Mouse (Mus musculus) C2C12 (cell line): ENCODE results near the gene Ly6g6f. TPM values are rescaled to one million over a fixed set of nuclear protein-coding genes. Genes with fewer than 3 reads are reported as not detected.
"Not testable (repeated sequence)": the region's sequence is repeated elsewhere in the genome, so short reads cannot be mapped to it uniquely, and the experiment has no call there.

Source experiments
- H3K27me3 ChIP-seq: one replicate; pipeline ENCODE4 v1.6.1; 2011; ENCODE audit not compliant: control insufficient read depth, insufficient read depth, insufficient read length
- H3K36me3 ChIP-seq: one replicate; pipeline ENCODE4 v1.6.1; 2011; ENCODE audit not compliant: control insufficient read depth, insufficient read depth
- H3K4me3 ChIP-seq: one replicate; pipeline ENCODE4 v1.5.1; 2011; ENCODE audit warnings: mild to moderate bottlenecking, control low read depth; ENCODE audit not compliant: poor library complexity, insufficient read depth, severe bottlenecking
- H3K79me2 ChIP-seq: one replicate; pipeline ENCODE4 v1.6.1; 2011; ENCODE audit not compliant: control insufficient read depth, insufficient read depth
- H3K79me3 ChIP-seq: one replicate; pipeline ENCODE4 v1.6.1; 2011; ENCODE audit warnings: low read depth, control low read depth
- H3ac ChIP-seq: one replicate; pipeline ENCODE3; 2011; ENCODE audit warnings: low read depth; ENCODE audit not compliant: control insufficient read depth, insufficient read length
- CEBPB ChIP-seq: IDR thresholded peaks from one replicate; pipeline ENCODE4 v1.6.1; 2011; ENCODE audit warnings: low read depth, mild to moderate bottlenecking, control low read depth, moderate library complexity
- CTCF ChIP-seq: IDR thresholded peaks from one replicate; pipeline ENCODE4 v1.5.1; 2011; ENCODE audit not compliant: control insufficient read depth, insufficient read depth, insufficient read length
- FOSL1 ChIP-seq: IDR thresholded peaks from one replicate; pipeline ENCODE4 v1.8.0; 2011; ENCODE audit warnings: mild to moderate bottlenecking, low read length; ENCODE audit not compliant: poor library complexity, insufficient read depth, severe bottlenecking
- MAX ChIP-seq: IDR thresholded peaks from one replicate; pipeline ENCODE4 v1.6.1; 2011; ENCODE audit warnings: mild to moderate bottlenecking, control low read depth
- MYOD1 ChIP-seq: IDR thresholded peaks from one replicate; pipeline ENCODE4 v1.6.1; 2011; ENCODE audit warnings: low read depth; ENCODE audit not compliant: control insufficient read depth, insufficient read length
- MYOG ChIP-seq: IDR thresholded peaks from one replicate; pipeline ENCODE4 v1.6.1; 2011; ENCODE audit not compliant: control insufficient read depth, insufficient read length; ENCODE audit errors: extremely low read depth
- USF1 ChIP-seq: IDR thresholded peaks from one replicate; pipeline ENCODE4 v1.6.1; 2011; ENCODE audit warnings: low read depth, mild to moderate bottlenecking, control low read depth, moderate library complexity
- polyA plus RNA-seq: library from polyadenylated mRNA; unstranded; fragments of >200 nt; fragmentation: generic; extraction: Trizol; gene quantifications from one replicate; pipeline ENCODE4 v1.2.1, GENCODE M21; 2012; ENCODE audit warnings: missing spikeins

Ly6g6f gene
- polyA plus RNA-seq, 1 experiment = not detected

- no peak for TF ChIP-seq MAX
- no peak for TF ChIP-seq FOSL1
- TF ChIP-seq MYOG = no peak
- no peak for TF ChIP-seq USF1
- TF ChIP-seq MYOD1 = no peak
- peak; percentile 2 for TF ChIP-seq CEBPB
- peaks cover 14% of the 10 kb centered on the region for H3K79me2 ChIP-seq
- H3ac ChIP-seq = no peak overlapping the region
- H3K36me3 ChIP-seq = no peaks in the 10 kb centered on the region
- no peaks in the 10 kb centered on the region for H3K79me3 ChIP-seq
- no peak overlapping the region for H3K4me3 ChIP-seq
- no peaks in the 10 kb centered on the region for H3K27me3 ChIP-seq
Measured at GRCm38 (mm10) chr17:35044904-35045806, 40.3 kb downstream of the Ly6g6f start.

GRCm38 (mm10) chr17:35043794-35044193 is 41.6 kb downstream of the Ly6g6f start:
- Histone ChIP-seq H3K36me3 (no peaks in the 10 kb centered on the region), H3K27me3 (no peaks in the 10 kb centered on the region), H3K79me3 (no peaks in the 10 kb centered on the region), H3ac (no peak overlapping the region), H3K79me2 (peaks cover under 1% of the 10 kb centered on the region), H3K4me3 (no peak overlapping the region)
- TF ChIP-seq MAX (no peak), FOSL1 (no peak), USF1 (no peak), CTCF (no peak), MYOG (no peak), CEBPB (no peak), MYOD1 (no peak)

GRCm38 (mm10) chr17:35039121-35039873 is 46.1 kb downstream of the Ly6g6f start:
- no peak overlapping the region for H3K4me3 ChIP-seq

GRCm38 (mm10) chr17:35034896-35035295 is 50.5 kb downstream of the Ly6g6f start:
- Histone ChIP-seq H3K36me3 (no peaks in the 10 kb centered on the region), H3ac (no peak overlapping the region), H3K79me2 (no peaks in the 10 kb centered on the region), H3K4me3 (no peak overlapping the region), H3K79me3 (no peaks in the 10 kb centered on the region), H3K27me3 (no peaks in the 10 kb centered on the region)
- TF ChIP-seq MAX = no peak

More at GRCm38 (mm10) chr17:35039121-35039873, 46.1 kb downstream of the Ly6g6f start:
- TF ChIP-seq CTCF (no peak), MYOG (no peak), MAX (peak; percentile 90), MYOD1 (peak; percentile 51), FOSL1 (no peak)
- H3K27me3 ChIP-seq = no peaks in the 10 kb centered on the region
- H3K79me3 ChIP-seq = no peaks in the 10 kb centered on the region
- H3K36me3 ChIP-seq = no peaks in the 10 kb centered on the region
- no peaks in the 10 kb centered on the region for H3K79me2 ChIP-seq
- peak overlapping the region; percentile 39 for H3ac ChIP-seq

- H3K4me3 ChIP-seq, H3K36me3 ChIP-seq, H3K79me2 ChIP-seq, H3K79me3 ChIP-seq, H3K27me3 ChIP-seq, H3ac ChIP-seq: not testable (repeated sequence)
- TF ChIP-seq MYOD1 = peak; percentile 54
Measured at GRCm38 (mm10) chr17:35033703-35034102, 51.7 kb downstream of the Ly6g6f start.
